Mouse (Mus musculus) brain, embryonic 14.5 days (tissue): ENCODE measurements around the gene Pkd2l1.

Experiments
- CTCF ChIP-seq: fragments of 200-500 bp; IDR thresholded peaks from 2 replicates; pipeline ENCODE4 v1.5.1; 2012; ENCODE audit warnings: inconsistent platforms, mild to moderate bottlenecking, moderate library complexity, borderline replicate concordance; ENCODE audit not compliant: insufficient read depth, insufficient read length; ENCODE audit errors: extremely low read depth
- POLR2A ChIP-seq: fragments of 200-500 bp; IDR thresholded peaks from 2 replicates; pipeline ENCODE4 v1.6.1; 2012; ENCODE audit warnings: mild to moderate bottlenecking, inconsistent platforms, borderline replicate concordance; ENCODE audit not compliant: poor library complexity, insufficient read depth, insufficient read length, severe bottlenecking; ENCODE audit errors: extremely low read depth

- TF ChIP-seq POLR2A (no peak), CTCF (no peak)
Observed at GRCm38 (mm10) chr19:44135960-44136485, 56.2 kb downstream of the Pkd2l1 start.
